Mouse (Mus musculus): Measurements from ENCODE around the gene Grin3a. TPM values are rescaled to one million over a fixed set of nuclear protein-coding genes. Genes with fewer than 3 reads are reported as not detected.

Grin3a gene
- 10 to 100 TPM; 45.9 to 47.8 TPM for total RNA-seq (2021)
- long read RNA-seq, experiment 1, full-length matches to known transcripts: 9 of 18 reads
- long read RNA-seq, experiment 1, partial matches to known transcripts: 4 of 18 reads
- long read RNA-seq, experiment 1, other reads (novel, unspliced or antisense): 5 of 18 reads
- long read RNA-seq, experiment 2, full-length matches to known transcripts: 10 of 22 reads
- long read RNA-seq, experiment 2, partial matches to known transcripts: 2 of 22 reads
- long read RNA-seq, experiment 2, other reads (novel, unspliced or antisense): 10 of 22 reads

DNA sequence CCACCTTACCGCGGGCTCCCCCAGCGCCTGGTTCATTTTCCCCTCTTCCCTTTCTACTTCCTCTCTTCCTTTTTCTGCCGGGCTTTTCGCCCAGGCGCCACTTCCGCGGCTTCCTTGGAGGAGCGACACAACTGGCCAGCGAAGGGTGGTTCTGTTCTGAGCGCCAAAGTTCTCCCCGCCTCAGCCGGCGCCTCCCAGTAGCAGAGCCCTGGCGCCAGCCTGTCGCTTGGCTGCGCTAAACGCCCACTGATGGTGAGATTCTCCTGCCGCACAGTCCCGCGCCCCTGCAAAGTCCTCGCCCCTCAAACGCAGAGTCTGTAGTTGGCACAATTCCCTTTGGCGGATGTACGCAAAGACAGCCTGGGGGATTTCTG, at the start of gene Grin3a:
Gene Grin3a, minus strand, starts transcription at position 133 of the 374 bp plus-strand sequence.
- peak; percentile 79 to 86 for DNase-seq (ENCODE audit: low spot score in 2 of 2)

DNA sequence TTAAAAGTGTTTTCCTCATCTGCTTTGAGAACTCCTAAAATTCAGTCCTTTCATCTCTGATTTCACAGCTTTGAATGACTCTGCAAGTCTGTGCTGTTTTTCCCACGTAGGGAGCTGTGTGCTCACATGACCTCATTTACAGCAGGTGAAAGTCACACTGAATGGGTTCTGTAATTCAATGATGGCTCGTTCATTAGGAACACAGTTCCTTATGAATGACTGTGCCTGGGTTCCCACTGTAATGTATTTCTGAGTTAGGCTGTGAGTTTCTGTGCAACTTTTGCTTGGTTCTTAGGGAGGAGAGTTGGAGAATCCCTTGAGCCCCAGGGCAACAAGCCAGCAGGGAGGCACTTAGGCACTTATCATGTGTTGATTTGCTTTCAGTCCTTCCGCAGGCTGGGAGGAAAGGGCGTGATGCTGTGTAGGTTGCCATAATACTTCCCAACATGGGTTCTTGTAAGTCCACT, 46.3 kb upstream of the Grin3a start:
- no peak for DNase-seq (ENCODE audit: low spot score in 2 of 2)

DNA sequence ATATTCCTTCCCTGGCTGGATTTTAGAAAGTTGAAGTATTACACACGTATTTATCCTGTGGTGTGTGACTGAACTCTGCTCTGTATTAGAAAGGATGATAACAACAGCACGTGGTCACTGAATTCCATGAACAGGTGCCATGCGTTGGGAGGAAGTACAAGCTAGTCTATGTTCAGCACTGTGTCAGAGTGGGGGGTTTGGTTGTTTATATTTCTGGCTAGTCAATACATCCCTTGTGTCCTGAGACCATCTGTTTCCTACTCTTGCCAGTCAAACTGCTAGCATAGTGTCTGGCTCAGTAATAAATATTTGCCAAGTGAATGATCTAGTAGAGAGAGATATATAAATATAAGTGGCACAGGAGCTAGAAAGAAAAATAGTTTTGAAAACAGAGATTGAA, 31.5 kb upstream of the Grin3a start:
- DNase-seq (ENCODE audit: low spot score in 2 of 2): peak in 1 of 2 experiments; percentile 15

DNA sequence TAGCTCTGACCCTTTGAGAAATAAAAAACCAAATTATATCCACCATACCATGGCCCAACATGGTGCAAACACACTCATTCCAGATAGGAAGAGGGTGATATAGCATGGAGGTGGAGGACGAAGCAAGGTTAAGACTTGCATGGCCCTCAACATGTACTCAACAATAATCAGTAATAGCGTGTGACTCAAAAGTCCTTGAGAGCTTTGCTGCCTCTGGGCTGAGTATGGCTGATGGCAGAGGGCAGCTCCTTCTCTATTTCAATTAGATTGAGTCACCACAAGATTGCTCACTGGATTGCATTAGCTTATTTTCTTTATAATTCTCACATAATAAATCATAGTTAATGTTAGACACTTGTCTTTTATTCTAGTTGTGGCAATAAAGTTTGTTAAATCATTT, 15.1 kb upstream of the Grin3a start:
- DNase-seq (ENCODE audit: low spot score in 2 of 2): no peak

DNA sequence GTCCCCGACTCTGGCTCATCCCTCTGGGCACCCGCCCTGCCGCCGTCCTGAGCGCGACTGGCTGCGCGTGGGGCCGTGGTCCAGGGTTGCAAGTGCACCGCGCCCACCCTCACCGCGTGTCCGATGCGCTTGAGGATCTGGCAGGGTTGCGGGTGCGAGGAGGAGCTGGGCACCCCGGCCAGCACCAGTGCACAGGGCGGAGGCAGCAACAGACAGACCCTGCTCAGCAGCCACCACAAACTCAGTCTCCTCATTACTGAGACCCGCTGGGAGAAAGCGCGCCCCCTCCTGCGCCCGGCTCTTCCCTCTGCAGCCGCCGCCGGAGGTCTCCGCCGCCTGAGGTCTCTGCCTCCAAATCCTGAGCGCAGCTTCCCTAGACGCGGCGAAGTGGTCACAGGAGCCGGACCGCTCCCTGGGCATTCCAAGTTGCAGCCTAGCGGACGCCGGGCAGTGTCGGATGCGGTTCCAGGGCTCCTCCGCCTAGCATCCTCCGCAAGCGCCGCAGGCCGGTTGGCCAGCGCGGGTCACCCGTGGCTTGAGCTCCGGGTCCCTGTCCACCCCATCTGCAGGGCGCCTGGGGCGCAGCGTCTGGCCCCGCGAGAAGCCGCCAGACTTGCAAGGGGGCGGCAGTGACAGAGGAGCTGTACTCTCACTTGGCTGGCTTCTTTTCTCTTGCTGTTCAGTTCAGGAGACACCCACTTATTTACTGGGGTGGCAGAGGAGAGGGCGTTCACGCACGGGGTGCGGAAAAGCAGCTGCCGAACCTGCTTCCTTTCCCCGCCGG, 524 bp downstream of the Grin3a start:
- peak in 1 of 2 experiments; percentile 16 for DNase-seq (ENCODE audit: low spot score in 2 of 2)

DNA sequence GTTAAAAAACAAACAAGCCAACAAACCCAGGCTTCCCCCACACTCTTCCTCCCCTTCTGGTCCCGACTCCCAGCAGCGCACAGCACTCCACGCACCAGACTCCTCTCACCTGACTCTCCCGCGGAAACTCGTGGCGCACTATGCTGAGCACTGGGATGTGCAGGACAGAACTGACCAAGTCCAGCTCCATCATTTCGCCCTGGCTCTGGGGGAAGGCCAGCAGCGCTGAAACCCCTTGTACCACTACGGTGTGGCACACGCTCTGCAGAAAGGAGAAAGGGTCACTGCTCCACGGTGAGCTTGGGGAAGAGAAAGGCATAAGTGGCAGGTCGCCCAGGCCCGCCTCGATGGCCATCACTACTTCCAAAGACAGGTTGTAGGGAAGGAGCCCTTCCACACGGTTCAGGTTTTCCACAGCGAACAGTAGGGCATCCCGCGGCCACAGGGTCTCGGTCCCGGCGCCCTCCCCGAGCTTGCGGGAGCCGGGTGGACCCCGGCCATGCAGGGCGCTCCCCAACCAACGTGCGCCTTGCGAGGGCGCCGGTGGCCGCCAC, 1.2 kb downstream of the Grin3a start:
- DNase-seq (ENCODE audit: low spot score in 2 of 2): peak; percentile 15 to 16

DNA sequence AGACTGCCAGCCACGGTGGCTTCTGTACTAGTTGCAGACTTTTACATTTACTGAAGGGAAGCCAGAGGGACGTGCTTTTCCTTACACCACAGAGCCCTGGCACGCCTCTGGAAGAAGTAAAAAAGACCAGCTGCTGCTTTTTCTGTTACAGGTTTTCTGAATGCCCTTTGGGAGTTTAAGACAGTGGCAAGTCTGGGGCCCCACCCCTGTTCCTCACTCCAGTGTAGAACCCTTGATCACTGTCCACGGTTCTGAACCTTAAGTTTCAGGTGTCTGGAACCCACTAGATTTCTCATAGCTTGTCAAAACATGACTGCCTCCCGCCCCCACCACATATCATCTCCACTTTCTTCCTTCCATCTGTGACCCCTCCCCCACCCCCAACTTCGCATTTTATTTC, 1.8 kb downstream of the Grin3a start:
- no peak for DNase-seq (ENCODE audit: low spot score in 2 of 2)

DNA sequence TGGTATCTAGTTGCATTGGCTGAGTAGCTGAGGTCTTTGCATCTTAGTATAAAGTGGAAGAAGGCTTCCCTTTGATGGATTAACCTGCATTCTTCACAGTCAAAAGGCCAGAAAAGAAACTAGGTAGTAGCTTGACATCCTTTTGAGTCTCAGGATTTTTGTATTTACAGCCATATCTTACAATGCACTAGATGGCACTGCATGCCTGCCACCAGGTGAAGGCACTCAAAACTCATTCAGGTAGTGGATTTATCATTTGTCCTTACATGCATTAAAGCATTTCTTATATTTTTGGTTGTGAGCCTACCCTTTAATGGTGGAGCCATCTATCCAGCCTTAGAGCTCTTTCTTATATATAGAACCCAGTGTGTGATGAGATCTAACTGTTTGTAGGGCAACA, 13.5 kb downstream of the Grin3a start:
- no peak for DNase-seq (ENCODE audit: low spot score in 2 of 2)

DNA sequence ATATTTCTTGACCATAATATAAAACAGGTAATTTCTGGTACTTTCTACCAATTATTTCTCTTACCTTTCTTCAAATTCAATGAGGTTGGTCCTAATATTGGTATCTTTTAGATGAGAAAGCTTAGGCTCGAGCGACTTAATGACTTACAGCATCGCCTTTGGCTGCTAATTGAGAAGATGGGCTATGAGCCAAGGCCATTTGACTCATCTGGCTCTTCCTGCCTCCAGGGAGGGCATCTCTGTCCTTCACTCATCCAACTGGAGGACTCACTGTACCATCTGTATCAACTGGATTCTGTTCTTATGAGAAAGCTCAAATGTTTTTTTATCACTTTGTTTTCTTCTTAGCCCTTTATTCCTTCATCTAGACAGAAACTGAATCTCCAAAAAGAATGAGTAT, 31.7 kb downstream of the Grin3a start:
- DNase-seq (ENCODE audit: low spot score in 2 of 2): no peak

DNA sequence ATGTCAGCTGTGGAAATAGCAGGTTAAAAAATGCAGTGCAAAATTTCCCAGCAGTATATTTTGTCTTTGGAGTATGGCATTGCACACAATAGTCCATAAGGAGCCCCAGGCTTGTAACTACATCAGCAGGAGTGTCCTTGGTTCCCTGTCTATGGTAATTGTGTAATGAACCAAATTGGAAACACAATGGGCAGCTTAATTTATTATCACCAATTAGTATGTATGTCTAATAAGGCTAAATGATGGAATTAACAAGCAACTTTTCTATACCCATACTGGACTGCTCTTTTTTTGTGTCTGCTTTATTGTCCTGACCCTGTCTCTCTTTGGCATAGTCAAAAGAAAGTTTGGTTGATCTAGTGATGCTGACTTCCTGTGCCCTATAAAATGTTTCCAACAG, 38.8 kb downstream of the Grin3a start:
- DNase-seq (ENCODE audit: low spot score in 2 of 2): no peak

DNA sequence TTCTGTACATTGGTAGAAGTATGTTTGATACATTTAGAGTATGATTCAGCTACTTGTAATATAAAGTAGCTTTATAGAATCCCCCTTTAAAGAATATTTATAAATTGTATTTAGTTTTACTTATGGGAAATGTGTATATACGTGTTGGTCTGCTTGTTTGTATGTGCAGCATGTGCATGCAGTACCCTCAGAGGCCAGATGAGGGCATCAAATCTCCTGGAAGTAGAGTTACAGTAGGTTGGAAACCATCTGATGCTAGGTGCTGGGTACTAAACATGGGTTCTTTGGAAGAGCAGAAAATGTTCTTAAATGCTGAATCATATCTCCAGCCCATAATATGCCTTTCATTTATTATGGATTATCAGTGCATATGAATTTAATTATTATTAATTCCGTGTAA, 46.2 kb downstream of the Grin3a start:
- DNase-seq (ENCODE audit: low spot score in 2 of 2): no peak

DNA sequence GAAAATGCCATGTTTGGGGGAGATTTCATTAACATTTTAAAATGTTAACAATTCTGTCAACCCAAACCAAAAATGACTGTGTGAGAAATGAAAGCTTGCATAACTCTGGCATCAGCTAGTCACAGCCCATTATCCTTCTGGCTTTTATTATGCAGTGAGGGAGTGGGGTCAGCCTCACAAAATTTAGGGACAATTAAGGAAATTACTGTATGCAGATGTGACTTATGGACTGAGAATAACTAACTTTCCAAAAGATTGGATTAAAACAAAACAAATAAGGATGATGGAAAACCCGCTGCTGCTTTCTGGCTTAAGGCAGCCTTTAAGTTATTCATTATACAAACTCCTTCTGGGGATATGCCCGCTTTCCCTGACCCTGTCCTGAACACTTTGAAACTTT, 56.6 kb downstream of the Grin3a start:
- no peak for DNase-seq (ENCODE audit: low spot score in 2 of 2)

DNA sequence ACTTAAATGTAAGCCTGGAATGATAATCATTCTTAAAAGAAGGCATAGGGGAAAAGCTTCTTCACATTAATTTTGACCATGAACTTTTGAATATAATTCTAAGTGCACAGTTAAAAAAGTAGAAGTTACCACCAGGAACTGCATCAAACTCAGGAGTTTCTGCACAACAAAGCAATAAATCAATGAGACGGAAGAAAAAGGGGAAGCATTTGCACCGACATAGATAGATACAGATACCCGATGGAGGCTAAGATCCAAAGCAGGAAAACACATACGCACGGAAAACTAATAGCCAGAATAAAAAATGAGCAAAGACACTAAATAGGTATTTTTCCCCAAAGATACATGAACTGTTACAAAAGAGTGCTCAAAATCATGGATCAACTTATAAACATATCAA, 102.7 kb downstream of the Grin3a start:
- no peak for DNase-seq (ENCODE audit: low spot score in 2 of 2)

DNA sequence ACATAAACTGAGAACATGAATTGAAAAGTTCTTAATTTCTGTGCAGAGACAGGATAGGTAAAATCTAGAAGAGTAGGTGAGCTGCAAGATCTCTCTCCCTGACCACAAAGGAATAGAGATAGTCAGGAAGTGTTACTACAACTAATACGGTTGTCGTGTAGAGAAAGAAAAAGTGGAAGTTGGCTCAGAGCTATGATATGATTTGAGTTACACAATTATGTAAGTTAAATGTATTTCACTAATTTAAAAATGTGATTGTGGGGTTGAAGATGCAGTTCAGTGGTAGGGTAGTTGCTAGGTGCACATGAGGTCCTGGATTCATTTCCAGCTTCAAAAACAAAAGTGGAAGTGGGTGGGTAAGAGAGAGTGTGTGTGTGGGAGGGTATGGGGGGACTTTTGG, 103.6 kb downstream of the Grin3a start:
- no peak for DNase-seq (ENCODE audit: low spot score in 2 of 2)

DNA sequence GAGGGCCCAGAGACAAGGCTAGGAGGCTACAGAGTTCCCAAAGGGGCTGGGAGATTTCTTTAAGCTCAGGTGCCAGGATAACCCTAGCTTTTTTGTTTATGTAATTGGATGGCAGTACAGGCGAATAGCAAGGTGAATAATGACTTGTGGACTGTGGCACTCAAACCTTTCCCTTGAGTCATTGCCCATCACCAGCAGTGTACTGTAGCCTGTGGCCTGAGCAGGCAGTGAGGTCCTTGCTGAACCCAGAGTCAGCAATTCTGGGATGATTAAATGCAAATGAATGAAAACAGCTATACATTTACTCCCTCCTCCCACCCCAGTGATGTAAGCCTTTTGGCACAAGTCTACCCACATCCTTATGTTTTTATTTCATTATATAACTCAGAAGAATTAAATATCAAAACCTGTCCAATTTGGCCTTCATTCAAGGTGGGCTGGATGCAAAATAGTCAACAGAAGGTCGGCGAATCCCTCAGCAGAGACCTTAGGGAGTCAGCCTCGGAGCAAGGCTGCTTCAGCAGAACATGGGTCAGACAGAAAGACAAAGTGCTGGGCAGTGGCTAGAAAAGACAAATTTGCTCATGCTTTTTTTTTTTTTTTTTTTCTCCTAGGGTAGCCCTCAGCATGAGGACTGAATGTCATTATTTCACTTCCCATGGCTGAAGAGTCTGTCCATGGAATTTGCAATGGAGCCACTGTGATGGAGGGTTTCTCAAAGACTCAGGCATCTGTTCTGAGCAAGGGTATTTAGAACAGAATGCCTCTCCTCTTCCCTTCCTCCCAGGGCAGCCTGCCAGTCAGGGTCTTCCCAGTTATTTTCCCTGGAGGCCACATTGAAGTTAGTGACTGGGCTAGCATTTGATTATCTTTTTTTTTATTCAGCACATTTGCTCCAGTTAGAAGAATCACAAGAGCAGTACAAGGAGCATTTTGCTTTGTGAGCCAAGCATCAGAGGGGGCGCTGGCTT, 104.5 kb downstream of the Grin3a start:
- DNase-seq (ENCODE audit: low spot score in 2 of 2): peak in 1 of 2 experiments; percentile 13

DNA sequence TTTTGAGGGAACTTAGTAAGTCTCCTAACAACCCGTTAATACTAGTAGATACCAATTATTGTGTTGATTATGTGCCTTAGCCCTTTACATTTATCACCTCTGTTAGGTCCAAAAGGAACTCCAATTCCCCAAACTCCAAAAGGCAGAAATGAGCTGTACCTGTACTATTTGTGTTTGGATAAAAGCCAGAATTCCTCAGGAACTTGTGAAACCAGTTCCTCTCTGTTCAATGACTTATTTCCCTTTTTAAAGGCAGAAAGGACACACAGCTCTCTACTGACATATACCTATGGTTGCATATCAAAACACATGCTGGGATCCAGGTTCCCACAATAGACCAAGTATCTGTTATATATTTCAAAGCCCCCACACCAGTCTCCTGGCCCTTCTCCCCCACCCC, 106.0 kb downstream of the Grin3a start:
- no peak for DNase-seq (ENCODE audit: low spot score in 2 of 2)

DNA sequence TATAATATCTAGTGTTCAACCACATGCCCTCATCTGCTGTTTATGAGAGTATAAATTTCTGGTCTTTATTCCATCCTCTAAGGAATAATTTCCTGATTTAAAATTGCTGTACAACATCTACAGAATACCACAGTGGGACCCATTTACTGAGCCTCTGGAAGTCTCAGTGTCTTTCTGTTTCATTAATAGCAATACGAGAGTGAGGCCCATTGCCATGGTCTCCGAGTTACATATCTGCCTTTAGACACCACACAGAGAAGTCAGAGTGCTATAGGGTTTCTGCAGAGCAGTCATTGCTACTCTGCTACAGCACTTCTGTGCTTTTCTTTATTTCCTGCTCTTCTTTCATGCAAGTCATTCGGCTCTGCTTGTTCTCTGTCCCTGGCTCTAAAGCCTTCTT, 116.2 kb downstream of the Grin3a start:
- no peak for DNase-seq (ENCODE audit: low spot score in 2 of 2)

DNA sequence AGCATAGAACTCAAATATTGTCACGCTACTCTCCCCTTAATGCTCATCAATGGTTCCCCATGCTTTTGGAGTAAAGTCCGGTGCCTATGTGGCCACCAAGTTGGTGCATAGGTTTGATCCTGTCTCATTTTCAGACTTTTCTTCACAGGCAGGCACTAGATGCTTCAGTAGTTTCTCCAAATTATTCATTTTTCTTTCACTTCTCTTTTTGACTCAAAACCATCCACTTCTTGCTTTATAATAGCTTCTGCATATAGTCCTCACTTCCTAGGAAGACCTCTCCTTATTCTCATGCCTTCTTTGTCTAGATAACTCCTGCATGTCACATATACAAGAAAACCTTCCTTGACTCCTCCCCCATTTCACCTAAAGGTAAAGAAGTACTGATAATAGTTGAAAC, 121.6 kb downstream of the Grin3a start:
- DNase-seq (ENCODE audit: low spot score in 2 of 2): no peak

DNA sequence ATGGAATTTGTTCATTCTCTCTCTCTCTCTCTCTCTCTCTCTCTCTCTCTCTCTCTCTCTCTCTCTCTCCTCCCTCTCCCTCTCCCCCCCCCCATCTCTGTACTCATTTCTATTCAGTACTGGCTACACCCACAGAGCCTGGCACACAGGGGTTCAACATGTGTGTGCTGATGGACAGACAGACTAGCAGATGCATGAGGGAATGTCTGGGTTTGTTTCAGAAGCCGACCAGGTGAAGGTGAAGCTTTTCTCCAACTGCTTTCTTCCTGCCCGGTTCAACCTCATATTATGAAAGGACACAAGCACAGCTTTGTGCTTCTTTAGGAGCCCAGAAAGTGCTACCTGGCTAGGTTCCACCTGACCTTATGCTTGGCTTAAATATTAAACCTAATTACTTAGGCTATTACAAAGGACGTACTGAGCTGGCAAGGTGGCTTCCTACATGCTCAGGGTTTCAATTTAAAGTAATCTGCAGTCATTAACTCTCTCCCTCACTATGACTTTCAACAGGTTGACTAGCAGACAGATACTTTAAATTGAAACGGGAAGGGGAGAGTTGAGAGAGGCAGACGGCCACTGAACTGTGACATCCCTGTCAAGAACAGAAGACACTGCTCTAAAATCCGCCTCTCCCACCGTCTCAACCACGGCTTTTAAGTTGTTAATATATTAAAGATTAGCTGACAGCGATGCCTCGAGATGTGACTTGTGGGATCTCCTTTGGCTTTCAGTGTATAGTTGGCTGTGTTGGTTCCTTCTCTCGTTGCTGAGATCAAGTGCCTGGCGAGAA, 153.9 kb downstream of the Grin3a start:
- DNase-seq (ENCODE audit: low spot score in 2 of 2): no peak

DNA sequence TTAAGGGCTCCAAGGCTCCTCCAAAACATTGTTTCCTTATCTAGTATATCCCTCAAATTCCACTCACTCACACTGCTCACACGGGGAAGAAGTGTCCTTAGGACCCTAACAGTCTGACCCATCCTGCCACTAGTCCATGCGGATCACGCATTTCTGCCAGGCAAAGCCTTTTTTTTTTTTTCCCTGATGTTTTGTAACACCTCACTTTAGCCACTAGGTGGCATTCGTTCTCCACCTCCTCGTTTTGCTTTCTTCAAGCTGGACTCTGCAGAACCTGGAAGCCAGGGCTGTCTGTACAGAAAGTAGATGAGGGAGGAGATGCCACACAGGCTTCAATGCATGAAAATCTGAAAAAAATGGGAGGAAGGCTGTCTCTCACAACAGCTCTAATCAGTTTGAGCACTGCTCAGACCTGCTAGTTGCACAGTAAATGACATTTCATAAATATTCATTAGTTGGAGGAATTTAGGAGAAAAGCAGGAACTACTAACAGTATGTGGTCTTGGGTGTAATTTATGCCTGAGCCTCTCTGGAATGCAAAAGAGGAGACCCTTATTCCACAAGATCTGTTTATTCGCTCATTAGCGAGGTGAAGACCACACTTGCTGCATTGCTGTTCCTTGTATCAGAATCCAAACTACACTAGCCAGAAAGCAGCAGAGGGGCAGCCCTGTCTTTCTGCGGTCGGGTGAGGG, 156.8 kb downstream of the Grin3a start:
- peak; percentile 59 to 64 for DNase-seq (ENCODE audit: low spot score in 2 of 2)
